Mouse (Mus musculus) splenic B cell, adult 2 months (primary cell): ENCODE data around the gene Ccdc74a.

ENCODE experiments used
- DNase-seq: peaks from one replicate; pipeline ENCODE4 v3.0.0-alpha.2; 2011; ENCODE audit warnings: low read depth, low spot score
- H3K27me3 ChIP-seq: 2 replicates; pipeline ENCODE4 v1.6.1; 2012; ENCODE audit warnings: mild to moderate bottlenecking, low read length, moderate library complexity, mixed read lengths; ENCODE audit not compliant: control insufficient read depth, poor library complexity, insufficient read depth, severe bottlenecking
- H3K36me3 ChIP-seq: 2 replicates; pipeline ENCODE4 v1.6.1; 2012; ENCODE audit warnings: mild to moderate bottlenecking, low read length, moderate library complexity, mixed read lengths; ENCODE audit not compliant: control insufficient read depth, poor library complexity, insufficient read depth, severe bottlenecking

Ccdc74a gene

DNA sequence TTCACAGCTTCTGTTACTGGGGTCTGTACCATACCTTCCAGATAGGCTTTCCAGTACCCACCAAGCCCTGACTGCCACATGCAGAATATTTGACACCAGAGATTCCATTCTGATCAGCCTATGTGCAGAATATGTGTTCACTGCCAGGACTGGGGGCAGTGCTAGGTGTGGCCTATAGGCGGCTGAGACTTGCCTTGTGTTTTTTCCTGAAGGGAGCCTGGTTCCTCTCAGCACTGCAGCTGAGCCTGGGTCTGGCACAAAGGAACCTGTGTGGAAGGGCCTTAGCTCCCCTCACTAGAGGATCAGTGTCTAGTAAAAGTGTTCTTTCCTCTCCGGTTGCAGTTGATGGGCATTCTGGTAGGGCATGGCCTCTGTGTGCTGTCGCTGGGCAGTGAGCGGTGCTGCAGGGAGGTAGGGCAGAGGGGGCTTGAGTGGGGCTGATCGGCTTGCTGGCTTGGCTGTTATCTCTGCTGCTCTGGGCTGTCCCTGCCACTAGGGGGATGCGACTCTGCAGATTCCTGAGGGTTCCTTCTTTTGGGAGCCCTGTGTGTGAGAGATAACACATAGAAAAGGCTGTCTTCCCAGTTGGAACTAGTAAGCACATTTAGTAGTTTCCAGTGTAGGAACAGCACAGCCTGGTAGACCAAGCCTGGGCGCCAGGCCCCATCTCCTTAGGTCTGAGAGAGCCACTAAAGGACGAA lies 12.6 kb upstream of the Ccdc74a start:
- Histone ChIP-seq H3K27me3 (no peaks in the 10 kb centered on the region), H3K36me3 (peaks cover 11% of the 10 kb centered on the region)
- DNase-seq = no peak

DNA sequence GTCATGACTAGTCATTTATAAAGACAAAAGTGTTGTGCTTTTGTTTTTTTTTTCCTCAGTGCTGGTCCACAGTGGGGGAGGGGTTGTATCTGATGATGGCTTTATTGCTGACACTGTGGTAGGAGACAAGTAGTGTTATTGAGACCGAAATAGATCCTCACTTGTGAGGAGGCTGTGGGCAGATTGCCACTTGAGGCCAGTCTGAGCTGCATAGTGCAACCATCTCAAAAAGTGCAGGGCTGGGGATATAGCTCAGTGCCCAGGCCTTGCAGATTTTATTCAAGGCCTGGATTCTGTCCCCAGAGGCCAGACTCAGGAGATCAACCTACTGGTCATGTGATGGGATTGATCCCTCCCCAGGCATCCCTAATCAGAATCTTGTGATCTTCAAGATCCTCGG lies 9.4 kb upstream of the Ccdc74a start:
- peaks cover 14% of the 10 kb centered on the region for H3K36me3 ChIP-seq
- no peaks in the 10 kb centered on the region for H3K27me3 ChIP-seq
- DNase-seq = no peak

DNA sequence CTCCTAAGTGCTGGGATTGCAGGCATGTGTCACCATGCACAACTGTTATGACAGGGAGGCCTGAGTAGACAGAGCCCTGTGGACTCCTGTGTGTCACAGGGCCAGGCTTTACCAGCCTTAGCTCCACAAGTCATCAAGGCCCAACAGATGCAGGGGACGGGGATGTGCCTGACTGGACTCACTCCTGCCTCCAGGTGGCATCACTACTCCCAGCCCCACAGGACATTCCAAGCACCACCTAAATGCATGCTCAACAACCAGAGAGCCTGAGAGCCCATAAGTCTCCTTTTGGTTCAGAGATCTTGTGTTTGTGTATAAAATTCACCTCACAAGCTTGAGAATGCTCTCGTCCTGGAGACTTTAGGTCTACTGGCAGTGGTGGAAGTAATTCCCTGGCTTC lies 8.7 kb upstream of the Ccdc74a start:
- peaks cover 10% of the 10 kb centered on the region for H3K36me3 ChIP-seq
- no peaks in the 10 kb centered on the region for H3K27me3 ChIP-seq
- no peak for DNase-seq

GRCm38 (mm10) chr16:17638036-17638628 lies 8.1 kb upstream of the Ccdc74a start:
- no peaks in the 10 kb centered on the region; the same call in 1 of the 2 replicates for H3K27me3 ChIP-seq
- no peak for DNase-seq
- H3K36me3 ChIP-seq = peaks cover 10% of the 10 kb centered on the region

- Histone ChIP-seq H3K36me3 (peaks cover 10% of the 10 kb centered on the region), H3K27me3 (no peaks in the 10 kb centered on the region; the same call in 1 of the 2 replicates)
- DNase-seq = no peak
These were observed 7.2 kb upstream of the Ccdc74a start for GRCm38 (mm10) chr16:17639081-17639480.

GRCm38 (mm10) chr16:17639951-17640350 lies 6.3 kb upstream of the Ccdc74a start:
- DNase-seq = no peak
- Histone ChIP-seq H3K36me3 (peaks cover 10% of the 10 kb centered on the region), H3K27me3 (no peaks in the 10 kb centered on the region; the same call in 1 of the 2 replicates)

DNA sequence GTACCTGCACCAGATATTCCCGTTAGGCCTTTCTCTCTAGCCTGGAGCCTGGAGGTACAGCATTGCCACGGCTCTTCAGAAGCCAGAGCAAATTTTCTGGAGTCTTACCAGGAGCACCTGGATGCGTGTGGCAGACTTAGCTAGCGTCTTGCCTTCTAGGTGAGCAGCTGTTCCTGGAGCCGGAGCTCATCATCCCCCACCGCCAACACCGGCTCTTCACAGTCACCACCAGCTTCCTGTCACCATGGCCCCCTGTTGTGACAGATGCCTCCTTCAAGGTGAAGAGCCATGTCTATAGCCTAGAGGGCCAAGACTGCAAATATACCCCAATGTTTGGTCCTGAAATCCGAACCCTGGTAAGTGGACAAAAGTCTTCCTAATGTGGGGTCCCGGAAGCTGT lies 5.6 kb upstream of the Ccdc74a start:
- Histone ChIP-seq H3K36me3 (peaks cover 10% of the 10 kb centered on the region), H3K27me3 (no peaks in the 10 kb centered on the region; the same call in 1 of the 2 replicates)
- DNase-seq = no peak

- no peak for DNase-seq
- Histone ChIP-seq H3K36me3 (peaks cover 10% of the 10 kb centered on the region), H3K27me3 (no peaks in the 10 kb centered on the region; the same call in 1 of the 2 replicates)
These were observed 5.0 kb upstream of the Ccdc74a start for GRCm38 (mm10) chr16:17641301-17641700.

- no peaks in the 10 kb centered on the region; the same call in 1 of the 2 replicates for H3K27me3 ChIP-seq
- DNase-seq = no peak
These were observed 4.0 kb upstream of the Ccdc74a start for GRCm38 (mm10) chr16:17642311-17642710.

DNA sequence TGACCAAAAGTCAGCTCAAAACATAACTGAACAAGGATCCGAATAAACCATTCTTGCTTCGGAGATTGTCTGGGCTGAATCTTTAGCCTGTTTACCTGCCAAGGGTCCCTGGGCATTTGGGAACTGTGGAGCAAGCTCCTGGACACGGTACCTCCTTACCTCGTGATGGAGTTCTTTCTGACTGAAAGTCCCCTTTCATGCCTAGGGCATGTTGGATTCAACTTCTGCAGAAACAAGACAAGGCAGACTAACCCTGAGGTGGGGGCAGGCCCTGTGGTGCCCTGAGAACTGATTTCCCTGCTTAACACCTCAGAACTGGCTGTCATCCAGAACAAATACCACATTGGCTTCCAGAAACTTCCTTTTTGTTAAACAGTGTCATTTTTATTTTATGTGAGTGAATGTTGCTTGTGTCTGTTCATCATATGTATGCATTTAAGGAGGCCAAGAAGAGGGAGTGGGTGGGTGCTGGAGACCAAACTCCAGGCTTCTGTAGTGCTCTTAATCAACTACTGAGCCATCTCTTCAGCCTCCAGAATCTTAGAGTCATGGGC lies 2.8 kb upstream of the Ccdc74a start:
- peaks cover 8% of the 10 kb centered on the region for H3K36me3 ChIP-seq
- no peaks in the 10 kb centered on the region; the same call in 1 of the 2 replicates for H3K27me3 ChIP-seq
- no peak for DNase-seq

More at GRCm38 (mm10) chr16:17642311-17642710, 4.0 kb upstream of the Ccdc74a start:
- H3K36me3 ChIP-seq = peaks cover 10% of the 10 kb centered on the region

DNA sequence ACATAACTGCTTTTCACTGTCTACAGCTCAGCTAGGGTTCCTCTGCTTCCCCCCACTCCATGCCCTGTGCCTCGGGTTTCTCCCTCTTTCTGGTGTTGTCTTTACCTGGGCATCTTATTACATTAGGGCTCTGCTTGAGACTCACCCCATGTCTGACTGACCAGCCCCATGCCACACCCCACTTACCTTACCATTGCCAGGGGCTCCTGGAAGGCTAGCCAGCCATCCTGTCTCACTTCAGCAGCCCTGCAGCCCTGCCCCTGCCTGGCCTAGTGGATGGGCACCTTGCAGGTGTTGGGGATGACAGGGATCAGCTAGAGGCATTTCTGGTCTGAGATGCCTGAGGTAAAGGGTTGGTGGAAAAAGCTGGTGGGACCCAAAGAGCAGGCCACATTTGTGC lies 886 bp downstream of the Ccdc74a start:
- DNase-seq = no peak
- H3K36me3 ChIP-seq = peaks cover 5% of the 10 kb centered on the region
- no peaks in the 10 kb centered on the region; the same call in 1 of the 2 replicates for H3K27me3 ChIP-seq

GRCm38 (mm10) chr16:17647566-17648340 lies 1.5 kb downstream of the Ccdc74a start:
- peaks cover 5% of the 10 kb centered on the region for H3K36me3 ChIP-seq
- H3K27me3 ChIP-seq = no peaks in the 10 kb centered on the region; the same call in 1 of the 2 replicates
- no peak for DNase-seq

DNA sequence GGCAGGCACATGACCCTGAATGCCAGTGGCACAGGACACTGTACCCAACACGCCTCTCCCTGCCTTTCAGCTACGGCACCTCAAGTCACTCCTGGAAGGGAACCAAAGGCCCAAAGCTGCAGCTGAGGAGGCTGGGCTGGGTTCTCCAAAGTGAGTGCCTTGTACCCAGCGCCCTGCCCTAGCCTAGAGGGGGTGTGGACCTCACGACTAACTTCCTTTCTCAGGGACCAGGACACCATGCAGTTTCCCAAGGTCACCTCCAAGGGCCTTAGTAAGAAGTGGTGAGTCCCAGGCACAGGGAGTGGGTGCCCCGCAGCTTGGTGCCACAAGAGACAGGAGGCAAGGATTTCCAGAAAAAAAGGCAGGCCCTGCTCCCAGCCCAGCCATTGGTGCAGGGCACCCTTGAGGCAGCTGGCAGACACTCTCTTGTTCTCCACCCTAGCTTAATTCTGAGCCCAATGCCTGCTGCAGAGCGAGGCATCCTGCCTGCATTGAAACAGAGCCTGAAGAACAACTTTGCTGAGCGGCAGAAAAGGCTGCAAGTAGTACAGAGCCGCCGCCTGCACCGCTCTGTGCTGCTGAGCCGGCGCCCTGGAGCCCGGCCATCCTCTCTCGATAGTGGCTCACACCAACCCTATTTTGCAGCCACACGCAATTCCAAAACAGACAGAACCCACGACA lies 3.8 kb downstream of the Ccdc74a start:
- Histone ChIP-seq H3K27me3 (no peaks in the 10 kb centered on the region), H3K36me3 (peaks cover 11% of the 10 kb centered on the region)
- no peak for DNase-seq

GRCm38 (mm10) chr16:17650711-17651110 lies 4.4 kb downstream of the Ccdc74a start:
- Histone ChIP-seq H3K36me3 (peaks cover 12% of the 10 kb centered on the region), H3K27me3 (no peaks in the 10 kb centered on the region)
- no peak for DNase-seq
